Mouse (Mus musculus): ENCODE data around the gene Kif5a. TPM values are rescaled to one million over a fixed set of nuclear protein-coding genes. Genes with fewer than 3 reads are reported as not detected.
"Not testable (repeated sequence)": the region's sequence is repeated elsewhere in the genome, so short reads cannot be mapped to it uniquely, and the experiment has no call there.

The Kif5a gene
- polyA plus RNA-seq, 2 experiments: 0.01 to 0.11 TPM

DNA sequence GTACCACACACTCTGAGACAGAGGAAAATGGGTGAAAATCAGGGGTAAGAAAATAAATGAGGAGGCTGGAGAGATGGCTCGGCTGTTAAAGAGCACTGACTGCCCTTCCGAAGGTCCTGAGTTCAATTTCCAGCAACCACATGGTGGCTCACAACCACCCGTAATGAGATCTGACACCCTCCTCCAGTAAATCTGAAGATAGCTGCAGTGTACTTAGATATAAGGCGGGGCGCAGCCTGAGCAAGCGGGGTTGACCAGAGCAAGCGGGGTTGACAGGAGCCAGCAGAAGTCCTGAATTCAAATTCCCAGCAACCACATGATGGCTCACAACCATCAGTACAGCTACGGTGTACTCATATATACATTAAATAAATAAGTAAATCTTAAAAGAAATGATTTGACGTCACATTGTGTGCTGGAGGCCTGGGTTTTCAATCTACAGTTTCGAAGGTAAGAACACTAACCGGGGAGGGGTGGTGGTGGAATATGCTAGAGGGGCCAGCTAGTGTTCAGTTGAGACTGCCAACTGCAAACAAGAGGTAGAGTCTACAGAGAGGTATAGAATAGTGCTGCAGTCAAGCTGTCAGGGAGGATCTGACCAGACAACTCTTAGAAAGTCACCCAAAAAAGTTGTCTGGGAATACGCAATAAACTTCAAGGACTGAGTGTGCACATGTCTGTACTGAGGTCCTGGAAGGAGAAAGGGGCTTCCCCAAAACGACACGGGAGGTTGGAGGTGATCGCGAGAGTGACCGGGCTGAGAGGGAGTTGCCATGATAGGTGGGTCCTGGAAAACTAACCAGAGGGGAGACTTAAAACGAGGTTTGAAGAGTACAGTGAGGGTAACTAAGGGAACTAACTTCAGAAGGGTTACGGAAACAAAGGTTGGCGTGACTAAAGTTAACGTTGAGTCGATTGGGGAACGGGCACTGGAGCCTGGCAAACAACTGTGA is 47.7 kb upstream of the Kif5a start:
- Histone ChIP-seq H3K4me1 (replicated peaks; ENCODE audit: control insufficient read depth in 2 of 2, insufficient read depth in 2 of 2, low read length in 1 of 2) (peaks cover 16 to 20% of the 10 kb centered on the region in 2 experiments), H3K4me2 (ENCODE audit: low read depth) (peak overlapping the region; percentile 71), H3K27me3 (ENCODE audit: control insufficient read depth, insufficient read depth, low read length) (no peaks in the 10 kb centered on the region), H3K27ac (peak overlapping the region; percentile 86), H3K9ac (replicated peaks) (peak overlapping the region; percentile 97), H3K36me3 (replicated peaks; ENCODE audit: control insufficient read depth, insufficient read depth, low read depth) (peaks cover 41% of the 10 kb centered on the region), H3K9me3 (ENCODE audit: control insufficient read depth, low read length) (no peaks in the 10 kb centered on the region), H3K4me3 (ENCODE audit: insufficient read depth in 1 of 2, low read depth in 2 of 2, low read length in 2 of 2) (peak overlapping the region; percentile 94 to 98)
- ATAC-seq (ENCODE audit: insufficient read depth) (peak; percentile 61), DNase-seq (ENCODE audit: low read depth in 3 of 3, low spot score in 3 of 3) (peak in 2 of 3 experiments; percentile 53 to 69)
- TF ChIP-seq EP300 (IDR thresholded peaks at IDR 0.05; ENCODE audit: low read depth) (no peak), CTCF (IDR thresholded peaks at IDR 0.05; ENCODE audit: low read depth) (no peak)
- 15% methylated on average over 23 of the region's 23 CpGs for WGBS (ENCODE audit: insufficient replicate concordance)

- not testable (repeated sequence) for H3K9me3 ChIP-seq (ENCODE audit: control insufficient read depth, low read length); H3K4me3 ChIP-seq (ENCODE audit: insufficient read depth in 1 of 2, low read depth in 2 of 2, low read length in 2 of 2); H3K27ac ChIP-seq; H3K9ac ChIP-seq (replicated peaks); ATAC-seq (ENCODE audit: insufficient read depth); H3K4me2 ChIP-seq (ENCODE audit: low read depth); DNase-seq (ENCODE audit: low read depth in 3 of 3, low spot score in 3 of 3); H3K27me3 ChIP-seq (ENCODE audit: control insufficient read depth, insufficient read depth, low read length)
- 78% methylated on average over 3 of the region's 3 CpGs for WGBS (ENCODE audit: insufficient replicate concordance)
- Histone ChIP-seq H3K4me1 (replicated peaks; ENCODE audit: control insufficient read depth in 2 of 2, insufficient read depth in 2 of 2, low read length in 1 of 2) (peaks cover 16 to 18% of the 10 kb centered on the region in 2 experiments), H3K36me3 (replicated peaks; ENCODE audit: control insufficient read depth, insufficient read depth, low read depth) (peaks cover 56% of the 10 kb centered on the region)
These were observed 46.0 kb upstream of the Kif5a start for GRCm38 (mm10) chr10:127309167-127309566.

DNA sequence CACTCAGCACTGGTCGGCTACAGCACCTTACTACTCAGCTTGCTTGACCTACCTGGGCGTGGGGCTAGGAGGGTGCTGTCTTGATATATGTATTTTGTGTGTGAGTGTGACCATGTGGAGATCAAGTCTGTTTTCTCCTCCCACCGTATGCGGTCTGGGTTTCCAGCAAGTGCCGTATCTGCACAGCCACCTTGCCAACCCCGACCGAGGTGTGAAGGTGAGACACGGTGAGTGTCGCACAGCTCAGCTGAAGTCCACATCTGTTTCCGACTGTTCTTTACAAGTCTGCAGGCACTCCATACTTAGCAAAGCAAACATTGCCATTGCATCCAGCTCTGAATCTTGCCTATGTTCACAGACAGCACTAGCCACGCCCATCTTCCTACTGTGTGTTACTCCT is 40.0 kb upstream of the Kif5a start:
- Histone ChIP-seq H3K36me3 (replicated peaks; ENCODE audit: control insufficient read depth, insufficient read depth, low read depth) (peaks cover 93% of the 10 kb centered on the region), H3K27ac (no peak overlapping the region), H3K4me3 (ENCODE audit: insufficient read depth in 1 of 2, low read depth in 2 of 2, low read length in 2 of 2) (no peak overlapping the region), H3K9me3 (ENCODE audit: control insufficient read depth, low read length) (no peaks in the 10 kb centered on the region), H3K9ac (replicated peaks) (no peak overlapping the region), H3K4me1 (replicated peaks; ENCODE audit: control insufficient read depth in 2 of 2, insufficient read depth in 2 of 2, low read length in 1 of 2) (no peaks in the 10 kb centered on the region), H3K4me2 (ENCODE audit: low read depth) (no peak overlapping the region), H3K27me3 (ENCODE audit: control insufficient read depth, insufficient read depth, low read length) (no peaks in the 10 kb centered on the region)
- 85% methylated on average over 11 of the region's 11 CpGs for WGBS (ENCODE audit: insufficient replicate concordance)
- TF ChIP-seq EP300 (IDR thresholded peaks at IDR 0.05; ENCODE audit: low read depth) (no peak), CTCF (IDR thresholded peaks at IDR 0.05; ENCODE audit: low read depth) (no peak)
- ATAC-seq (ENCODE audit: insufficient read depth): no peak
- DNase-seq (ENCODE audit: low read depth in 3 of 3, low spot score in 3 of 3): no peak

DNA sequence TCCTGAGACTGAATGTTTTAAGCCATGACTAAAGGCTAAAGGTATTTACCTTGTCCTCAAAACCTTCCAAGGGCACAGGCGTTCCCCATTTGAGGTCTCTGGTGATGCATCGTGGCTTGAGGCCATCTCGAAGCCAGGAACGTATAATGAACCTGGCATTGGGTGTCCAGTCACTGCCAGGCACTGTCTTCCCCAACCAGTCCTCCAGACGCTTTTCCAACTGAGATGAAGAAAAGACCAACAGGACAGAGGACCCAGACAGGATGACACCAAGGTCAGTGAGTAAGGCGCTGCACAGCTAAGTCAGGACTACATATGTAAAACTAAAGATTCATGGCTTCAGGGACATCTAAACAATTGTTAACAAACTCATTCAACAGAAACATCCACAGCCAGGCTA is 37.2 kb upstream of the Kif5a start:
- ATAC-seq (ENCODE audit: insufficient read depth): no peak
- Histone ChIP-seq H3K4me3 (ENCODE audit: insufficient read depth in 1 of 2, low read depth in 2 of 2, low read length in 2 of 2) (no peak overlapping the region), H3K4me1 (replicated peaks; ENCODE audit: control insufficient read depth in 2 of 2, insufficient read depth in 2 of 2, low read length in 1 of 2) (no peaks in the 10 kb centered on the region), H3K9ac (replicated peaks) (no peak overlapping the region), H3K27me3 (ENCODE audit: control insufficient read depth, insufficient read depth, low read length) (no peaks in the 10 kb centered on the region), H3K27ac (no peak overlapping the region), H3K9me3 (ENCODE audit: control insufficient read depth, low read length) (no peaks in the 10 kb centered on the region), H3K36me3 (replicated peaks; ENCODE audit: control insufficient read depth, insufficient read depth, low read depth) (peaks cover 93% of the 10 kb centered on the region), H3K4me2 (ENCODE audit: low read depth) (no peak overlapping the region)
- 87% methylated on average over 6 of the region's 6 CpGs for WGBS (ENCODE audit: insufficient replicate concordance)
- no peak for TF ChIP-seq CTCF (IDR thresholded peaks at IDR 0.05; ENCODE audit: low read depth)
- DNase-seq (ENCODE audit: low read depth in 3 of 3, low spot score in 3 of 3): no peak

GRCm38 (mm10) chr10:127297015-127297871 is 34.1 kb upstream of the Kif5a start:
- H3K36me3 ChIP-seq (replicated peaks; ENCODE audit: control insufficient read depth, insufficient read depth, low read depth): peaks cover 93% of the 10 kb centered on the region
- WGBS (ENCODE audit: insufficient replicate concordance): 78% methylated on average over 16 of the region's 16 CpGs
- H3K4me2 ChIP-seq (ENCODE audit: low read depth): no peak overlapping the region
- H3K9me3 ChIP-seq (ENCODE audit: control insufficient read depth, low read length): no peaks in the 10 kb centered on the region
- DNase-seq (ENCODE audit: low read depth in 3 of 3, low spot score in 3 of 3) (no peak), ATAC-seq (ENCODE audit: insufficient read depth) (no peak)
- no peak overlapping the region for H3K27ac ChIP-seq
- TF ChIP-seq CTCF (IDR thresholded peaks at IDR 0.05; ENCODE audit: low read depth) (no peak), EP300 (IDR thresholded peaks at IDR 0.05; ENCODE audit: low read depth) (no peak)
- no peak overlapping the region for H3K9ac ChIP-seq (replicated peaks)
- H3K4me3 ChIP-seq (ENCODE audit: insufficient read depth in 1 of 2, low read depth in 2 of 2, low read length in 2 of 2): no peak overlapping the region
- H3K27me3 ChIP-seq (ENCODE audit: control insufficient read depth, insufficient read depth, low read length): no peaks in the 10 kb centered on the region
- peaks cover 10 to 17% of the 10 kb centered on the region in 2 experiments for H3K4me1 ChIP-seq (replicated peaks; ENCODE audit: control insufficient read depth in 2 of 2, insufficient read depth in 2 of 2, low read length in 1 of 2)

Measured in liver, embryonic 14.5 days (tissue).